Mouse (Mus musculus): ENCODE data around the gene Ppil4.

DNA sequence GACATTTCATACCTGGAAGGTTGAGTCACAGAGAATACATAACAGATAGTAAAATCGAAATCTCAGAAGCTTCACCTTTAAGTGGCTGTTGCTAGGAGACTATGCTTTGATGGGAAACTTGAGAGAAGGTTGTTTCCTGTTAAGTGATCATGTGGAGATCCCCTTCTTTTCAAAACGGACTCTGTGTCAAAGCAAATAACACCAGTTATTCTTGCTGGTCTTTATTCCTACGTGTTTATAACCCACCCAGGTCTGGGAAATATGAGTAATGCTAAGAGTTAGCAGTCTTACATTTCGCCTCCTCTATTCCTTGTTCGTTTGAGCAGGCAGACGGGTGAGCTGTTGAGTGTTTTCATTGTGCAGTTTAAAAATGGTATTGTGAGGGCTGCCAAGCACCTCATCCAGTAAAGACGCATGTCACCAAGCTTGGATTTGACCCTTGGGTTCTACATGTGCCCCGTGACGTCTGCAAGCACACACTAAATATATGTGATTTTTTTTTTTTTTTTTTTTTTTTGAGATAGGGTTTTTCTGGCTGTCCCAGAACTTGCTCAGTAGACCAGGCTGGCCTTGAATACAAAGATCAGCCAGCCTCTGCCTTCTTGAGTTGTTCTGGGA, 32.1 kb downstream of the Ppil4 start:
- no peak for TF ChIP-seq EP300 (IDR thresholded peaks at IDR 0.05; ENCODE audit: low read depth)
- no peak for TF ChIP-seq CTCF (IDR thresholded peaks at IDR 0.05; ENCODE audit: low read depth)

Measured in heart, postnatal 0 days (tissue).